In the genomic region with DNA sequence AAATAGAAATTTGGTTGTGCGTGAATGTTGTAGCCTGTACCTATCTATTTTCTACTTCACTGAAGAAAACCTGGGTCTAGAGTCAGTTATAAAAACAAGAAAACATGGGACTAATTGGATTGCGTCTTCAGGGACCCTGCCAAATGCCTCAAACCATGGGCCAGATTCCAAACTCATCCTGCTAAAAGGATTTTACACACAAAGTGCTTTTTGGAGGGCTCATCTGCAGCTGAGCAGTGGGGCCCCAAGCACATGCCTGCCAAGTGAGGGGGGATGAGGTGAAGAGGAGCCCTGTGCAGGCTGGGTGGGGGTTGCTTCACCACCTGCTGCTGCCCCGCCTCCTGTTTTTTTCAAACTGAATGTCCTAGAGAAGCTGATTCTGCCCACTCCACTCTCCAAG, we compare ENCODE assay signal across 11 mouse cellular contexts.
DNase-seq lines count a peak whose midpoint lies in the region; ATAC-seq lines count a peak whose summit lies in the region.
"Had no signal": no experiment of that assay in that cellular context is flagged by ENCODE, and none has a peak within 500 bp of the region (broad histone marks: within the 10 kb centered on the region; RNA-seq: fewer than 3 reads in every experiment).

No protein-coding gene starts in this region.

- H3K9ac ChIP-seq in forebrain, embryonic 16.5 days (replicated peaks; ENCODE audit: low read depth, low read length) = no peak overlapping the region
- H3K9ac ChIP-seq: limb, embryonic 13.5 days had no signal

- H3K4me2 ChIP-seq in forebrain, embryonic 16.5 days (ENCODE audit: low read length) = no peak overlapping the region
- H3K4me2 ChIP-seq: limb, embryonic 13.5 days had no signal

- H3K9me3 ChIP-seq in forebrain, embryonic 16.5 days (ENCODE audit: control insufficient read depth, low read length) = no peaks in the 10 kb centered on the region
- H3K9me3 ChIP-seq: limb, embryonic 13.5 days had no signal

- no peak overlapping the region for H3K27ac ChIP-seq in forebrain, embryonic 16.5 days (ENCODE audit: low read length)
- H3K27ac ChIP-seq: limb, embryonic 13.5 days had no signal

- peaks cover 30% of the 10 kb centered on the region for H3K4me1 ChIP-seq in forebrain, embryonic 16.5 days (replicated peaks; ENCODE audit: control insufficient read depth, insufficient read depth, low read length)

- intact Hi-C loops in left cerebral cortex, postnatal 14 days (cut with DNase I) = no loop called here

- no peaks in the 10 kb centered on the region for H3K36me3 ChIP-seq in forebrain, embryonic 16.5 days (ENCODE audit: control insufficient read depth, insufficient read depth)

- 36% methylated on average over 3 of the region's 3 CpGs for WGBS in forebrain, embryonic 16.5 days

- peak; percentile 60; the same call in 1 of the 2 replicates for ATAC-seq in forebrain, embryonic 16.5 days
- ATAC-seq: intestine, embryonic 16.5 days had no signal

- no peaks in the 10 kb centered on the region for H3K27me3 ChIP-seq in forebrain, embryonic 16.5 days (replicated peaks; ENCODE audit: control insufficient read depth, insufficient read depth, low read length)
- H3K27me3 ChIP-seq: limb, embryonic 13.5 days had no signal

- DNase-seq in cerebellum, postnatal 14 days = peak; percentile 58 to 65
- no peak for DNase-seq in cerebellum, adult 18-20 months
- peak; percentile 27 to 33 for DNase-seq in left cerebral cortex, postnatal 14 days (ENCODE audit: low spot score in 2 of 2)
- no peak for DNase-seq in left cerebral cortex, adult 9 months (ENCODE audit: low spot score in 2 of 2)
- DNase-seq in A20 (ENCODE audit: low read depth, low spot score) = peak; percentile 5
- DNase-seq in kidney, postnatal 14 days = no peak
- DNase-seq in heart, postnatal 4 days = no peak
- DNase-seq: kidney, postnatal 36 days had no signal

- no peak overlapping the region for H3K4me3 ChIP-seq in forebrain, embryonic 16.5 days (replicated peaks; ENCODE audit: low read length)
- H3K4me3 ChIP-seq: limb, embryonic 13.5 days had no signal

Comparison
In these comparisons a context has a peak if more than half of its experiments do, and no peak if none do; other contexts are left out.
1. DNase-seq: peak in cerebellum, postnatal 14 days (2 of 2), left cerebral cortex, postnatal 14 days (2 of 2) and A20 (single experiment); none in cerebellum, adult 18-20 months (0 of 2), left cerebral cortex, adult 9 months (0 of 2), kidney, postnatal 14 days (single experiment) and heart, postnatal 4 days (single experiment).